Mouse (Mus musculus) midbrain, embryonic 12.5 days (tissue): ENCODE measurements at regions not wholly inside any gene's neighbourhood (a gene's known extent, or its start where the extent isn't known, plus 50 kb on each side); places are given as distances from the start of the nearest gene placed in this dataset.

ENCODE experiments used
- ATAC-seq: fragments of 200-750 bp; cut with Nextera tagmentation; 2 replicates; pipeline ENCODE4 v1.8.0; 2017; ENCODE audit warnings: low read depth, moderate TSS enrichment, moderate library complexity; ENCODE audit not compliant: low FRiP score
- H3K27ac ChIP-seq: fragments of 300-500 bp; sonication (generic); replicated peaks from 2 replicates; pipeline ENCODE4 v1.5.1; 2016; ENCODE audit warnings: mild to moderate bottlenecking
- H3K27me3 ChIP-seq: fragments of 300-500 bp; sonication (generic); 2 replicates; pipeline ENCODE4 v1.6.1; 2016; ENCODE audit warnings: mild to moderate bottlenecking
- H3K36me3 ChIP-seq: fragments of 300-500 bp; sonication (generic); 2 replicates; pipeline ENCODE4 v1.6.1; 2016
- H3K4me1 ChIP-seq: fragments of 300-500 bp; sonication (generic); 2 replicates; pipeline ENCODE4 v1.6.1; 2016
- H3K4me2 ChIP-seq: fragments of 300-500 bp; sonication (generic); replicated peaks from 2 replicates; pipeline ENCODE4 v1.6.1; 2016; ENCODE audit warnings: mild to moderate bottlenecking, moderate library complexity
- H3K4me3 ChIP-seq: fragments of 300-500 bp; sonication (generic); 2 replicates; pipeline ENCODE4 v1.5.1; 2016; ENCODE audit warnings: mild to moderate bottlenecking
- H3K9ac ChIP-seq: fragments of 300-500 bp; sonication (generic); replicated peaks from 2 replicates; pipeline ENCODE4 v1.6.1; 2016; ENCODE audit warnings: mild to moderate bottlenecking, moderate library complexity
- H3K9me3 ChIP-seq: fragments of 300-500 bp; sonication (generic); 2 replicates; pipeline ENCODE4 v1.6.1; 2016; ENCODE audit warnings: mild to moderate bottlenecking
- WGBS: fragments of 180-500 bp; shearing (Covaris S2); methylation state at CpG from one replicate; pipeline ENCODE4 v1.1.7; 2016; 5-methylcytosine and 5-hydroxymethylcytosine counted together

GRCm38 (mm10) chr1:72076341-72076740 is 135.8 kb downstream of the Mreg start:
- no peak for ATAC-seq
- Histone ChIP-seq H3K9ac (no peak overlapping the region), H3K27ac (no peak overlapping the region), H3K27me3 (no peaks in the 10 kb centered on the region), H3K4me2 (no peak overlapping the region), H3K4me1 (no peaks in the 10 kb centered on the region), H3K4me3 (no peak overlapping the region), H3K9me3 (no peaks in the 10 kb centered on the region), H3K36me3 (no peaks in the 10 kb centered on the region)
- 60% methylated on average over 1 of the region's 1 CpGs for WGBS

GRCm38 (mm10) chr1:72075464-72075863 is 136.6 kb downstream of the Mreg start:
- no peak for ATAC-seq
- H3K4me3 ChIP-seq, result no peak overlapping the region
- WGBS, result 83% methylated on average over 2 of the region's 2 CpGs

GRCm38 (mm10) chr1:72073245-72073644 is 138.9 kb downstream of the Mreg start:
- no peak overlapping the region for H3K9ac ChIP-seq
- H3K4me3 ChIP-seq, result no peak overlapping the region
- H3K27ac ChIP-seq, result no peak overlapping the region
- no peaks in the 10 kb centered on the region for H3K27me3 ChIP-seq
- no peak for ATAC-seq
- WGBS, result 77% methylated on average over 4 of the region's 4 CpGs
- H3K36me3 ChIP-seq, result no peaks in the 10 kb centered on the region
- no peak overlapping the region for H3K4me2 ChIP-seq
- no peaks in the 10 kb centered on the region for H3K4me1 ChIP-seq
- no peaks in the 10 kb centered on the region for H3K9me3 ChIP-seq

More at GRCm38 (mm10) chr1:72075464-72075863, 136.6 kb downstream of the Mreg start:
- no peaks in the 10 kb centered on the region for H3K27me3 ChIP-seq
- no peaks in the 10 kb centered on the region for H3K4me1 ChIP-seq
- no peaks in the 10 kb centered on the region for H3K9me3 ChIP-seq
- no peaks in the 10 kb centered on the region for H3K36me3 ChIP-seq
- no peak overlapping the region for H3K4me2 ChIP-seq
- H3K9ac ChIP-seq, result no peak overlapping the region
- H3K27ac ChIP-seq, result no peak overlapping the region

- Histone ChIP-seq H3K4me2 (no peak overlapping the region), H3K4me1 (peaks cover 3% of the 10 kb centered on the region; the same call in 1 of the 2 replicates), H3K9me3 (no peaks in the 10 kb centered on the region), H3K4me3 (no peak overlapping the region), H3K27me3 (no peaks in the 10 kb centered on the region), H3K27ac (no peak overlapping the region), H3K36me3 (no peaks in the 10 kb centered on the region), H3K9ac (no peak overlapping the region)
- WGBS, result 81% methylated on average over 5 of the region's 5 CpGs
- no peak for ATAC-seq
These were observed 141.6 kb downstream of the Mreg start for GRCm38 (mm10) chr1:72070489-72070888.

GRCm38 (mm10) chr1:72069056-72069455 is 143.1 kb downstream of the Mreg start:
- Histone ChIP-seq H3K9ac (no peak overlapping the region), H3K4me1 (peaks cover 12% of the 10 kb centered on the region), H3K27me3 (no peaks in the 10 kb centered on the region), H3K36me3 (no peaks in the 10 kb centered on the region), H3K27ac (no peak overlapping the region), H3K4me3 (no peak overlapping the region), H3K4me2 (no peak overlapping the region), H3K9me3 (no peaks in the 10 kb centered on the region)
- ATAC-seq, result no peak
- WGBS, result 84% methylated on average over 4 of the region's 4 CpGs

GRCm38 (mm10) chr1:72065090-72065489 is 147.0 kb downstream of the Mreg start:
- peak; percentile 68 for ATAC-seq
- no peaks in the 10 kb centered on the region for H3K36me3 ChIP-seq
- no peak overlapping the region; the same call in 1 of the 2 replicates for H3K4me2 ChIP-seq
- no peak overlapping the region for H3K4me3 ChIP-seq
- H3K27ac ChIP-seq, result no peak overlapping the region
- WGBS, result 64% methylated on average over 13 of the region's 13 CpGs
- H3K4me1 ChIP-seq, result peaks cover 12% of the 10 kb centered on the region
- H3K27me3 ChIP-seq, result no peaks in the 10 kb centered on the region
- H3K9ac ChIP-seq, result no peak overlapping the region
- no peaks in the 10 kb centered on the region for H3K9me3 ChIP-seq

GRCm38 (mm10) chr1:72060393-72060792 is 151.7 kb downstream of the Mreg start:
- Histone ChIP-seq H3K9me3 (no peaks in the 10 kb centered on the region), H3K9ac (no peak overlapping the region), H3K27ac (no peak overlapping the region), H3K36me3 (no peaks in the 10 kb centered on the region), H3K4me1 (peaks cover 8% of the 10 kb centered on the region), H3K4me3 (no peak overlapping the region), H3K27me3 (no peaks in the 10 kb centered on the region), H3K4me2 (no peak overlapping the region)
- no peak for ATAC-seq
- 83% methylated on average over 5 of the region's 5 CpGs for WGBS

- 87% methylated on average over 7 of the region's 7 CpGs for WGBS
- H3K4me3 ChIP-seq, result no peak overlapping the region
- H3K9me3 ChIP-seq, result no peaks in the 10 kb centered on the region
- no peak overlapping the region for H3K9ac ChIP-seq
- H3K4me1 ChIP-seq, result no peaks in the 10 kb centered on the region
- H3K36me3 ChIP-seq, result no peaks in the 10 kb centered on the region
- H3K4me2 ChIP-seq, result no peak overlapping the region
- no peak overlapping the region for H3K27ac ChIP-seq
- no peaks in the 10 kb centered on the region for H3K27me3 ChIP-seq
- ATAC-seq, result no peak
These were observed 153.9 kb downstream of the Mreg start for GRCm38 (mm10) chr1:72058045-72058703.

GRCm38 (mm10) chr1:72054541-72054940 is 157.6 kb downstream of the Mreg start:
- 79% methylated on average over 1 of the region's 1 CpGs for WGBS

GRCm38 (mm10) chr1:72050858-72051257 is 161.2 kb downstream of the Mreg start:
- 91% methylated on average over 3 of the region's 3 CpGs for WGBS
- H3K27ac ChIP-seq, result no peak overlapping the region
- no peak overlapping the region for H3K4me3 ChIP-seq
- H3K4me1 ChIP-seq, result no peaks in the 10 kb centered on the region
- H3K4me2 ChIP-seq, result no peak overlapping the region
- ATAC-seq, result no peak
- H3K27me3 ChIP-seq, result no peaks in the 10 kb centered on the region
- H3K9ac ChIP-seq, result no peak overlapping the region
- no peaks in the 10 kb centered on the region for H3K36me3 ChIP-seq
- no peaks in the 10 kb centered on the region for H3K9me3 ChIP-seq

More at GRCm38 (mm10) chr1:72054541-72054940, 157.6 kb downstream of the Mreg start:
- no peak overlapping the region for H3K4me3 ChIP-seq
- H3K9ac ChIP-seq, result no peak overlapping the region
- H3K36me3 ChIP-seq, result no peaks in the 10 kb centered on the region
- no peak overlapping the region for H3K4me2 ChIP-seq
- H3K9me3 ChIP-seq, result no peaks in the 10 kb centered on the region
- H3K4me1 ChIP-seq, result no peaks in the 10 kb centered on the region
- no peaks in the 10 kb centered on the region for H3K27me3 ChIP-seq
- ATAC-seq, result no peak
- H3K27ac ChIP-seq, result no peak overlapping the region

- no peak for ATAC-seq
- Histone ChIP-seq H3K9ac (no peak overlapping the region), H3K4me2 (no peak overlapping the region), H3K4me1 (no peaks in the 10 kb centered on the region), H3K27me3 (no peaks in the 10 kb centered on the region), H3K27ac (no peak overlapping the region), H3K4me3 (no peak overlapping the region), H3K9me3 (no peaks in the 10 kb centered on the region), H3K36me3 (no peaks in the 10 kb centered on the region)
- 72% methylated on average over 2 of the region's 2 CpGs for WGBS
These were observed 166.0 kb downstream of the Mreg start for GRCm38 (mm10) chr1:72046072-72046471.

- no peak for ATAC-seq
- no peak overlapping the region for H3K4me3 ChIP-seq
- H3K9me3 ChIP-seq, result no peaks in the 10 kb centered on the region
- H3K4me1 ChIP-seq, result 0 out of 2 replicates have a peak, but pooled peaks cover 6% of the 10 kb centered on the region
- no peaks in the 10 kb centered on the region for H3K27me3 ChIP-seq
- WGBS, result 59% methylated on average over 9 of the region's 9 CpGs
- H3K9ac ChIP-seq, result no peak overlapping the region
- no peak overlapping the region for H3K27ac ChIP-seq
- H3K36me3 ChIP-seq, result no peaks in the 10 kb centered on the region
- no peak overlapping the region for H3K4me2 ChIP-seq
These were observed 173.6 kb downstream of the Mreg start for GRCm38 (mm10) chr1:72038518-72038917.

GRCm38 (mm10) chr1:72036600-72036999 is 175.5 kb downstream of the Mreg start:
- Histone ChIP-seq H3K4me1 (0 out of 2 replicates have a peak, but pooled peaks cover 6% of the 10 kb centered on the region), H3K9ac (no peak overlapping the region), H3K36me3 (no peaks in the 10 kb centered on the region), H3K4me3 (no peak overlapping the region), H3K27ac (no peak overlapping the region), H3K27me3 (no peaks in the 10 kb centered on the region), H3K9me3 (no peaks in the 10 kb centered on the region), H3K4me2 (no peak overlapping the region)
- ATAC-seq, result no peak
- WGBS, result 84% methylated on average over 5 of the region's 5 CpGs
